Comparison of ENCODE assay signal across 8 mouse cellular contexts in genomic region chr1:79581136-79581679, GRCm38 (mm10).
DNase-seq lines count a peak whose midpoint lies in the region; ATAC-seq lines count a peak whose summit lies in the region.

No protein-coding gene starts in this region.

- peak overlapping the region; percentile 29 for H3K4me3 ChIP-seq in intestine, embryonic 15.5 days (replicated peaks)

- H3K4me1 ChIP-seq in intestine, embryonic 15.5 days (replicated peaks), result no peaks in the 10 kb centered on the region; the same call in 1 of the 2 replicates

- H3K36me3 ChIP-seq in intestine, embryonic 15.5 days, result no peaks in the 10 kb centered on the region

- H3K27ac ChIP-seq in intestine, embryonic 15.5 days, result no peak overlapping the region

- no peaks in the 10 kb centered on the region for H3K27me3 ChIP-seq in intestine, embryonic 15.5 days (replicated peaks)

- peak; percentile 69 for ATAC-seq in intestine, embryonic 15.5 days

- H3K9ac ChIP-seq in intestine, embryonic 15.5 days, result 0 out of 2 replicates have a peak overlapping the region, but pooled peaks have one; percentile 2

- no peaks in the 10 kb centered on the region for H3K9me3 ChIP-seq in intestine, embryonic 15.5 days

- WGBS in intestine, embryonic 15.5 days, result 7% methylated on average over 15 of the region's 15 CpGs

- peak; percentile 1 to 15 for DNase-seq in spleen, postnatal 36 days (ENCODE audit: low spot score in 2 of 2)
- DNase-seq in spleen, postnatal 14 days (ENCODE audit: low spot score in 2 of 2), result no peak
- DNase-seq in cerebellum, postnatal 36 days, result peak; percentile 68 to 78
- peak; percentile 18 for DNase-seq in gastrocnemius, postnatal 10 days
- peak; percentile 62 to 73 for DNase-seq in left cerebral cortex, postnatal 10 days (ENCODE audit: extremely low spot score in 1 of 2, low spot score in 2 of 2)
- peak; percentile 73 for DNase-seq in mesoderm, embryonic 11.5 days (ENCODE audit: low read depth, low spot score)
- DNase-seq in skeletal muscle tissue, adult 2 months (ENCODE audit: low read depth, low spot score), result peak; percentile 32

- H3K4me2 ChIP-seq in intestine, embryonic 15.5 days (replicated peaks), result peak overlapping the region; percentile 57

- intact Hi-C loops in left cerebral cortex, postnatal 10 days (cut with DNase I), result no loop called here

Comparison
In these comparisons a context has a peak if more than half of its experiments do, and no peak if none do; other contexts are left out.
1. DNase-seq: peak in spleen, postnatal 36 days (2 of 2), cerebellum, postnatal 36 days (2 of 2), gastrocnemius, postnatal 10 days (single experiment), left cerebral cortex, postnatal 10 days (2 of 2), mesoderm, embryonic 11.5 days (single experiment) and skeletal muscle tissue, adult 2 months (single experiment); none in spleen, postnatal 14 days (0 of 2).